Mouse (Mus musculus): Measurements from ENCODE around the gene Nubp1. TPM values are rescaled to one million over a fixed set of nuclear protein-coding genes. Genes with fewer than 3 reads are reported as not detected.

Gene Nubp1
- total RNA-seq, 1 experiment from 2014 or later: 49.0 TPM

DNA sequence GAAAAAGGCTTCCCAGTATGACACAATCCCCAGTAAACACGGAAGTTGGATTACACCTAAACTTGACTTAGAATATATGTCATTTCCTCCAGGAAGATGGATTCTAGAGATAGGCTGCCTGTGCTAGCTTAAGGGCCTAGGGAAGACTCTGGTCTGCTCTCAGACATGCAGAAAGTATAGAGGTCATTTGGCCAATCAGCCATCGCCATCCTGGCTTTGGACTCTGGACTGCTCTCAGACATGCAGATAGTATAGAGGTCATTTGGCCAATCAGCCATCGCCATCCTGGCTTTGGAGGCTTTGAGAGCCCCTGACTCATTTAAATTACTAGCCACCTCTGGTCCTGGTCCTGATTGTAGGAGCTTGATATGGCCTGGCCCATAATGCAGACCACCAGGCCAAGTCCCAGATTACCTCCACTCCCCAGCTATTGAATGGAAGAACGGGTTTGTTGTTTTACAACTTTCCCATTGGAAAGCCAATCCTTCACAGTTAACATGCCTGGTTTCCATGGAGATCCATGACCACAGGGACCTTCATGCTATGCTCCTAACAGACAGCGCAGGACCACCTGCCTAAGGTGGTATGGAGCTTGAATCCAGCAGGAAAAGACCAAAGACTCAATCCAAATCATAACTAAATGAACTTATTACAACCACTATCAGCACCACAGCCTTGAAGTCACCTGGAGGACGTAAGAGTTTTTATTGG is 42.3 kb downstream of the Nubp1 start:
- ATAC-seq (replicated peaks; ENCODE audit: insufficient number of reproducible peaks, low FRiP score, low TSS enrichment, poor library complexity, severe bottlenecking): no peak

DNA sequence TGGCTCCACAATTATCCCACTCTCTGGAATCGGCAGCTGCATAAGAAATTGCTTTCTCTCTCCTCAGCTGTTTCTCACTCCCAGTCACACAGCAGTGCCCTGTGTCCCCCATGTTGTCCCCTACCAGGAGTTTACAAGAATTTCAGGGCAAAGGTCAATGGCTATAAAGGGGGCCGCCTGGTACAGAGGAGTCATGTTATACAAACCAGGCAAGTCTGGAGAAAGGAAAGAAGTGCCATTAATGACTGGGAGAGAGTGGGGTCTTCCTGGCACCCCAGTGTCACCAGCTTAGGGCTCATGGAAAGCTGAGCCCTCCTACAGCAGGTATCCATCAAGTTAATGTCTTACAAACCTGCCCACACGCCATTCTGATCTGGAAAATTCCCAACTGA is 42.8 kb downstream of the Nubp1 start:
- no peak for ATAC-seq (replicated peaks; ENCODE audit: insufficient number of reproducible peaks, low FRiP score, low TSS enrichment, poor library complexity, severe bottlenecking)

DNA sequence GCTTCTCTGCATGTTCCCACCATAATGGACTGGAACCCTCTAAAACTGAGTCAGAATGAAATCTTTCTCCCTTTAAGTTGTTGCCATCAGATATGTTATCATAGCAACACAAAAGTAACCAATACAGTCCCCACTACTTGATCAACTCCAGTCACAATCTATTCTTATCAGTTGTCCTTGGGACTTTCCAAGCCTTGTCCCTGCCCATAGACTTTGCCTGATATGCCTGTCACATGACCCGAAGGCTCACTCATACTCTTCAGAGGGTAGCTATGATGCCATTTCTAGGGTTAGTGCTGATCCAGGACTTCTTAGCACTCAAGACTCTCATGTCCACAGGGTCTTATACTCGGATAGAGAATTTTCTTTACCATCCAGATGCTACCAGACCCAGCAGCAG is 48.4 kb downstream of the Nubp1 start:
- no peak for ATAC-seq (replicated peaks; ENCODE audit: insufficient number of reproducible peaks, low FRiP score, low TSS enrichment, poor library complexity, severe bottlenecking)

DNA sequence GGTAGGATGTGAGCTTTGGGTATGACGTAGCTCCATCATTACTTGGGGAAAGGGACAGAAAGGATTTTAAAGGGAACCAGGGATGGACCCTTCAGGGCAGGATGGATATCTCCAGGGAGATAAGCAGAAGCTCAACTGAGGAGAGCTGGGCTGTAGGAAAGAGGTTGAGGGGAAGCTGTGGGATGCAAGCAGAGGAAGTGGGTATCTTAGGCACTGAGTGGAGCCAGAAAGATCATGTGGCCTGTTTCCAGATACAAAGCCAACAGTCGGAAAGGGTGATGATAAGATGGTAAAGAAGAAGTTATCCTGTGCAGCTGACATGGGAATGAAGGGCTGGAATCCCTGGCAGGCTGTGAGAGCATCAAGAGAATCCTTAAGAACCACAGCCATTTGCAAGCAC is 49.4 kb downstream of the Nubp1 start:
- no peak for ATAC-seq (replicated peaks; ENCODE audit: insufficient number of reproducible peaks, low FRiP score, low TSS enrichment, poor library complexity, severe bottlenecking)

DNA sequence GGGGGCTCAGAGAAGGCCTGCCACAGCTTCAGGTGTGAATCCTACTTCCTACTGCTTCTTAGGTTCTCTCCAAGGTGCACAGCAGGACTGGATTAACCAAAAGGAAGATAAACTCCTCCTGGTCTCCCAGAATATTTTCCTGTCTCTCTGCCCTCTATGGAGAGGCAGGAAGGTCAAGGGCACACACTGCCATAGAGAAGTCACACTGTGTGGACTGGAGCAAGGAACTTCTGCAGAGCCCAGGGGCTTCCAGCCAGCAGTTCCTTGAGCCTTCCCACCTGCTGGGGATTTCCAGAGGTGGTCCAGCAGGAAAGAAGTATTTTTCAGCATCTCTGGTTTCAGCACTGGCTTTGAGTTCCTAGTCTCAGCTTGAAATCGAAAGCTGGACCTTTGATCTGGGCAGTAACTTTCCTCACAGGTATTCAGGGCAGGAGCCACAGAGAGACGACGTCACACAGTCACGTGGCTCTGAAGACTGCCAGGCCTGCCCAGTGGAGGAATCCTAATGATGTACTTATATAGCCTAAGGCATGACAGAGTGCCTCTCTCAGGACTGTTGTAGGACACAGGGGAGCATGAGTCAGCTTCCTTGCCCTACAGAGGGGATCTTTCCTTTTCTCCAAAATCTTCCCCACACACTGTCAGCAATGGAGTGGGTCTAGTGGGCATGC is 53.4 kb downstream of the Nubp1 start:
- ATAC-seq (replicated peaks; ENCODE audit: insufficient number of reproducible peaks, low FRiP score, low TSS enrichment, poor library complexity, severe bottlenecking): no peak

DNA sequence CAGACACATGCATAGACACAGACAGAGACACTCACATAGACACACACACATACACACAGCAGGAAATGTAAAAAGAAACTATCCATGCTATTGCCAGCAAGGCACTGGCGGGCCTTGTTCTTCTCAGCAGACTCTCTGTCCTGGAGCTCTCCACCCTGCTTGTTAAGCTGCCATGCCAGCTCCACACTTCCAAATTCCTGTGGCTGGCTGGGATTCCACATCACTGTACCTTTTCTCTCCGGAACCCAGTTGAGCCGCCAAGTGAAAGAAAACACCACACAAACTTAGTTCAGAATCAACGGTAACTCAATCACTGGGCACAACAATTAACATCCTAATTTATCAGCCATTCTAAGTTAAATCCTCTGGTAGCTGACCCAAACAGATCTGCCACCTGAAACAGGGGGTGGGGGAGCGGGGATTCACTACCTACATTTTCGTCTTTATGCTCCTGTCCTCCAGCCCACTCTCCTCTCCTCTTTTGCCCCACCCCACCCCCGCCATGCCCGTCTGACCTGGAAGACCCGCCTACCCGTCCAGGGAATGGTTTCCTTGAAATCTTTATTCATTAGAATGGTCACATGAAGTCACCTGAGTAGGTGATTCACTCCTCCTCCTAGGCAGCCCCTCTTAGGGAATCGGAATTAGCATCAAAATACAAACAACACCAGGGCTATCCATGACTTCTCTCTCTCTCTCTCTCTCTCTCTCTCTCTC is 55.8 kb downstream of the Nubp1 start:
- no peak for ATAC-seq (replicated peaks; ENCODE audit: insufficient number of reproducible peaks, low FRiP score, low TSS enrichment, poor library complexity, severe bottlenecking)

DNA sequence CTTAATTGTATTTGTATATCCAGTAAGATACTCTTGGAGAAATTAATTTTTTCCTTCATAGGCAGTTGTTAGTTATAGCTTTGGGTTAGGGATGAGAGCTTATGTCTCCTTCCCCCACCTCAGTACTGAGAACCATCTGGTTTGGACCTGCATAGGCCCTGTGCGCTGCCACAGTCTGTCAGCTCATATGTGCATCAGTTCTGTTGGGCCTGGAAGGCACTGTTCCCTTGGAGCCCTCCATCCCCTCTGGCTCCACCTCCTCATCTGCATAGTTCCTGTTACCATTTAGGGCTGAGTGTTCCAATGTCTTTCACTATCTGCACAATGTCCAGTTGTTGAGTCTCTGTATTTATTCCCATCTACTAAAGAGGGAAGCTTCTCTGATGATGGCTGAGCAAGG is 56.5 kb downstream of the Nubp1 start:
- no peak for ATAC-seq (replicated peaks; ENCODE audit: insufficient number of reproducible peaks, low FRiP score, low TSS enrichment, poor library complexity, severe bottlenecking)

DNA sequence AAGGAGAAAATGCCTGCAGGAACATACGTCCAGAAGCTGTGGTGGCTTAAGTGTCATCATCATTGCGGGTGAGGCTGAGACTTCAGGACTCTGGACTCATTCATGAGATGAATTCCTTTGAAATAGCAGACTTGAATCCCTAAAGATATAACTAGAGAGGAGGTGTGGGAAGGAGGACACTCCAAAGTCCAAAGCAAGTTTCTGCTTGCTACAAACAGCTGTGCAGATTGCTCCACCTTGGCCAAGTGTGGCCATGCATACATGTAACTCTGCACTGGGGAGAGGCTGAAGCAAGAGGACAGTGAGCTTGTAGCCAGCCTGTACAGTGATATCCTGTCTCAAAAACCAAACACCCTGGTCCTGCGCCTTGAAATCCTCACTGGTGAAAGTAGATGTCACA is 60.2 kb downstream of the Nubp1 start:
- no peak for ATAC-seq (replicated peaks; ENCODE audit: insufficient number of reproducible peaks, low FRiP score, low TSS enrichment, poor library complexity, severe bottlenecking)

Other genes with a start within 250 kb of the Nubp1 start
- gene Rpl39l, start 241.7 kb upstream of the Nubp1 start, total RNA-seq (2017): 2.0 TPM in 1 of 3 replicates, not detected in the others
- not detected in 3 replicates for gene Atf7ip2, start 219.2 kb upstream of the Nubp1 start, total RNA-seq (2017)
- gene Emp2, start 98.0 kb upstream of the Nubp1 start, total RNA-seq (2017): not detected in 3 replicates
- gene Tekt5, start 16.5 kb upstream of the Nubp1 start, total RNA-seq (2017): not detected in 3 replicates
- 0.19 to 0.29 TPM in 2 of 3 replicates, not detected in the other for gene Tvp23a, start 35.4 kb downstream of the Nubp1 start, total RNA-seq (2017)
- 8.5 to 13.2 TPM (median 12.3 TPM) in 3 replicates for gene Ciita, start 68.1 kb downstream of the Nubp1 start, total RNA-seq (2017)
- gene Dexi, start 131.1 kb downstream of the Nubp1 start, total RNA-seq (2017): 4.7 to 11.4 TPM (median 10.3 TPM) in 3 replicates
- 14.0 to 27.1 TPM (median 19.1 TPM) in 3 replicates for gene Clec16a, start 133.4 kb downstream of the Nubp1 start, total RNA-seq (2017)

Measured in monocyte, adult 5-6 weeks (primary cell).